Mouse (Mus musculus) gonadal fat pad, adult 2 months (tissue): ENCODE measurements around the gene Dhodh. TPM values are rescaled to one million over a fixed set of nuclear protein-coding genes. Genes with fewer than 3 reads are reported as not detected.
A peak's percentile ranks its signal among the peaks of the same experiment; 100 is the strongest.

ENCODE experiments used
- DNase-seq: peaks from one replicate; pipeline ENCODE4 v3.0.0-alpha.2; 2012; ENCODE audit warnings: low read depth
- polyA plus RNA-seq: library from polyadenylated mRNA; depleted of rRNA; stranded (reverse); fragments of >200 nt; gene quantifications from 2 replicates; pipeline ENCODE4 v1.2.3, GENCODE M21; 2012; rRNA removed

The Dhodh gene
- polyA plus RNA-seq = 26.9 and 28.9 TPM in 2 replicates

- DNase-seq = peak; percentile 51
Observed at GRCm38 (mm10) chr8:109608271-109609152, at the start of gene Dhodh. Gene Dhodh, minus strand, starts transcription at chr8:109608673.

GRCm38 (mm10) chr8:109656860-109657259 is 48.4 kb upstream of the Dhodh start:
- no peak for DNase-seq

- no peak for DNase-seq
Observed at GRCm38 (mm10) chr8:109650801-109651200, 42.3 kb upstream of the Dhodh start.

- no peak for DNase-seq
Observed at GRCm38 (mm10) chr8:109648469-109648868, 40.0 kb upstream of the Dhodh start.

GRCm38 (mm10) chr8:109647331-109647730 is 38.9 kb upstream of the Dhodh start:
- DNase-seq = no peak

- no peak for DNase-seq
Observed at GRCm38 (mm10) chr8:109641236-109641635, 32.8 kb upstream of the Dhodh start.

- no peak for DNase-seq
Observed at GRCm38 (mm10) chr8:109640410-109640809, 31.9 kb upstream of the Dhodh start.

- DNase-seq = no peak
Observed at GRCm38 (mm10) chr8:109638851-109639250, 30.4 kb upstream of the Dhodh start.

- DNase-seq = no peak
Observed at GRCm38 (mm10) chr8:109635146-109635545, 26.7 kb upstream of the Dhodh start.

- DNase-seq = no peak
Observed at GRCm38 (mm10) chr8:109632498-109632897, 24.0 kb upstream of the Dhodh start.

- no peak for DNase-seq
Observed at GRCm38 (mm10) chr8:109628638-109629037, 20.2 kb upstream of the Dhodh start.

GRCm38 (mm10) chr8:109615569-109615968 is 7.1 kb upstream of the Dhodh start:
- no peak for DNase-seq

- DNase-seq = no peak
Observed at GRCm38 (mm10) chr8:109614243-109615210, 6.1 kb upstream of the Dhodh start, which contains the start of gene Pkd1l3. Gene Pkd1l3, plus strand, starts transcription at chr8:109614517.

GRCm38 (mm10) chr8:109609153-109609502 is 655 bp upstream of the Dhodh start:
- no peak for DNase-seq

GRCm38 (mm10) chr8:109607650-109608049 is 823 bp downstream of the Dhodh start:
- DNase-seq = no peak

- DNase-seq = no peak
Observed at GRCm38 (mm10) chr8:109606725-109607124, 1.7 kb downstream of the Dhodh start.

GRCm38 (mm10) chr8:109595854-109596253 is 12.6 kb downstream of the Dhodh start:
- no peak for DNase-seq

- no peak for DNase-seq
Observed at GRCm38 (mm10) chr8:109593117-109593788, 15.2 kb downstream of the Dhodh start.

- DNase-seq = no peak
Observed at GRCm38 (mm10) chr8:109592164-109592563, 16.3 kb downstream of the Dhodh start.

GRCm38 (mm10) chr8:109591367-109591766 is 17.1 kb downstream of the Dhodh start:
- no peak for DNase-seq

- no peak for DNase-seq
Observed at GRCm38 (mm10) chr8:109590901-109591300, 17.6 kb downstream of the Dhodh start.
